Comparison of ENCODE assay signal across 8 mouse cellular contexts in the genomic region with DNA sequence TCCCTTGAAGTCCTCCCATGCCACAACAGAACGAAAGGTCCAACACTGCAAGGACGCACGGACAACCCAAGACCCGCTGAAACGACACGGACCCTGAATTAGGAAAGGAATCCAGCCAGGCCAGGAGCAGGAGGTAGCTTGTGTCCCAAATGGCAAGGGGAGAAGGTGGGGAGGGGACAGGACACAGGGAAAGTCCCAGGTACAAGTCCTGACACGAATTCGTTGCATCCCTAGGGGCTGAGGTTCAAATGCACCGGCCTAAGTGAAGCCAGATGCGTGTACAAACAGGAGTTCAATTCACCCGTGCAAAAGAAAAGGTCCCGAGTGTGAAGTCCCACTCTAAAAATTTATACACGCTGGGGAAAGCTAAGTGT. TPM values are rescaled to one million over a fixed set of nuclear protein-coding genes. Genes with fewer than 3 reads are reported as not detected.
DNase-seq lines count a peak whose midpoint lies in the region; ATAC-seq and TF ChIP-seq lines count a peak whose summit lies in the region.

No protein-coding gene starts in this region.

- H3K4me1 ChIP-seq in testis, adult 2 months (ENCODE audit: control insufficient read depth, insufficient read depth, low read length): peaks cover 22% of the 10 kb centered on the region
- peaks cover 7% of the 10 kb centered on the region; the same call in 1 of the 2 replicates for H3K4me1 ChIP-seq in limb, embryonic 14.5 days (ENCODE audit: control insufficient read depth, insufficient read depth, low read length)
- H3K4me1 ChIP-seq in stomach, embryonic 16.5 days (ENCODE audit: control insufficient read depth, insufficient read depth, low read length): peaks cover 12% of the 10 kb centered on the region

- H3K4me3 ChIP-seq in testis, adult 2 months (ENCODE audit: control insufficient read depth, low read depth, low read length): peak overlapping the region; percentile 83
- H3K4me3 ChIP-seq in limb, embryonic 14.5 days (replicated peaks; ENCODE audit: low read length): peak overlapping the region; percentile 92
- H3K4me3 ChIP-seq in stomach, embryonic 16.5 days (replicated peaks; ENCODE audit: low read length): peak overlapping the region; percentile 91

- no peaks in the 10 kb centered on the region for H3K36me3 ChIP-seq in testis, adult 2 months (ENCODE audit: control insufficient read depth, insufficient read depth, low read length)
- peaks cover 42% of the 10 kb centered on the region for H3K36me3 ChIP-seq in limb, embryonic 14.5 days (ENCODE audit: control insufficient read depth, insufficient read depth, low read length)
- H3K36me3 ChIP-seq in stomach, embryonic 16.5 days (ENCODE audit: control insufficient read depth, insufficient read depth, low read length): peaks cover 33% of the 10 kb centered on the region

- peak overlapping the region; percentile 9 for H3K27ac ChIP-seq in testis, adult 2 months (ENCODE audit: control insufficient read depth, insufficient read depth, low read depth, low read length)
- peak overlapping the region; percentile 98 for H3K27ac ChIP-seq in limb, embryonic 14.5 days (replicated peaks; ENCODE audit: low read depth, low read length)
- peak overlapping the region; percentile 99 for H3K27ac ChIP-seq in stomach, embryonic 16.5 days (ENCODE audit: low read length)

- peak overlapping the region; percentile 96 for H3K4me2 ChIP-seq in limb, embryonic 14.5 days (replicated peaks; ENCODE audit: low read depth, low read length, severe bottlenecking)
- H3K4me2 ChIP-seq in stomach, embryonic 16.5 days (ENCODE audit: low read depth, low read length): peak overlapping the region; percentile 99

- H3K9ac ChIP-seq in limb, embryonic 14.5 days (ENCODE audit: low read depth, low read length, severe bottlenecking): peak overlapping the region; percentile 90
- peak overlapping the region; percentile 93 for H3K9ac ChIP-seq in stomach, embryonic 16.5 days (ENCODE audit: low read length)

- peak; percentile 32 for DNase-seq in cerebellum, adult 8-10 months
- no peak for DNase-seq in cerebellum, postnatal 4 days (ENCODE audit: low spot score in 2 of 2)
- DNase-seq in testis, postnatal 10 days (ENCODE audit: low spot score): no peak
- no peak for DNase-seq in limb, embryonic 14.5 days (ENCODE audit: low spot score)
- no peak for DNase-seq in ovary, postnatal 36 days (ENCODE audit: low spot score)
- no peak for DNase-seq in cerebellum, postnatal 36 days

- TF ChIP-seq POLR2A in testis, adult 2 months (IDR thresholded peaks at IDR 0.05; ENCODE audit: control insufficient read depth, low read depth, low read length): no peak
- TF ChIP-seq POLR2A in limb, embryonic 14.5 days (IDR thresholded peaks at IDR 0.05; ENCODE audit: borderline replicate concordance, extremely low read depth, insufficient read depth, insufficient read length): no peak

- no peaks in the 10 kb centered on the region for H3K27me3 ChIP-seq in testis, adult 2 months (ENCODE audit: control insufficient read depth, insufficient read depth, low read length)
- no peaks in the 10 kb centered on the region for H3K27me3 ChIP-seq in limb, embryonic 14.5 days (ENCODE audit: control insufficient read depth, insufficient read depth, low read length)
- H3K27me3 ChIP-seq in stomach, embryonic 16.5 days (ENCODE audit: control insufficient read depth, insufficient read depth, low read length): no peaks in the 10 kb centered on the region

- no peak for TF ChIP-seq CTCF in testis, adult 2 months (IDR thresholded peaks at IDR 0.05; ENCODE audit: control insufficient read depth, insufficient read depth, insufficient replicate concordance, low read depth, low read length)

- H3K9me3 ChIP-seq in limb, embryonic 14.5 days (ENCODE audit: control insufficient read depth, low read length): no peaks in the 10 kb centered on the region
- no peaks in the 10 kb centered on the region for H3K9me3 ChIP-seq in stomach, embryonic 16.5 days (replicated peaks; ENCODE audit: control insufficient read depth, low read length)

- under 1% methylated on average over 13 of the region's 13 CpGs for WGBS in limb, embryonic 14.5 days
- 3% methylated on average over 13 of the region's 13 CpGs for WGBS in stomach, embryonic 16.5 days

- no peak for ATAC-seq in limb, embryonic 14.5 days (ENCODE audit: low FRiP score, low read depth)
- ATAC-seq in stomach, embryonic 16.5 days (ENCODE audit: insufficient read depth, low FRiP score): no peak

RNA-seq across cellular contexts. Expression of gene Prr12, which starts 1.1 kb away (rescaled TPM):
- 3.4 and 3.5 TPM in 2 replicates for polyA plus RNA-seq in testis, adult 2 months (2012; rRNA removed)
- polyA plus RNA-seq in limb, embryonic 14.5 days (2012; rRNA removed): 25.2 and 26.8 TPM in 2 replicates
- 16.0 and 19.6 TPM in 2 replicates for polyA plus RNA-seq in limb, embryonic 14.5 days (2014; fragmentation: Nextera tagmentation; extraction: Ambion mirVana)
- polyA plus RNA-seq in stomach, embryonic 16.5 days (2015; fragmentation: Nextera tagmentation; extraction: Ambion mirVana): 8.3 and 8.7 TPM in 2 replicates

RNA-seq across cellular contexts. Expression of gene Nosip, which starts 10.6 kb away (rescaled TPM):
- 115 and 123 TPM in 2 replicates for polyA plus RNA-seq in testis, adult 2 months (2012; rRNA removed)
- polyA plus RNA-seq in limb, embryonic 14.5 days (2012; rRNA removed): 82.7 and 86.8 TPM in 2 replicates
- polyA plus RNA-seq in limb, embryonic 14.5 days (2014; fragmentation: Nextera tagmentation; extraction: Ambion mirVana): 68.1 and 69.6 TPM in 2 replicates
- 55.7 TPM in 2 replicates for polyA plus RNA-seq in stomach, embryonic 16.5 days (2015; fragmentation: Nextera tagmentation; extraction: Ambion mirVana)

RNA-seq across cellular contexts. Expression of gene Prrg2, which starts 10.9 kb away (rescaled TPM):
- 27.3 and 27.9 TPM in 2 replicates for polyA plus RNA-seq in testis, adult 2 months (2012; rRNA removed)
- 50.4 and 54.1 TPM in 2 replicates for polyA plus RNA-seq in limb, embryonic 14.5 days (2012; rRNA removed)
- polyA plus RNA-seq in limb, embryonic 14.5 days (2014; fragmentation: Nextera tagmentation; extraction: Ambion mirVana): 18.6 and 21.4 TPM in 2 replicates
- 24.7 and 27.4 TPM in 2 replicates for polyA plus RNA-seq in stomach, embryonic 16.5 days (2015; fragmentation: Nextera tagmentation; extraction: Ambion mirVana)

RNA-seq across cellular contexts. Expression of gene Rras, which starts 33.8 kb away (rescaled TPM):
- 43.4 and 44.2 TPM in 2 replicates for polyA plus RNA-seq in testis, adult 2 months (2012; rRNA removed)
- polyA plus RNA-seq in limb, embryonic 14.5 days (2012; rRNA removed): 53.8 and 60.9 TPM in 2 replicates
- polyA plus RNA-seq in limb, embryonic 14.5 days (2014; fragmentation: Nextera tagmentation; extraction: Ambion mirVana): 42.8 and 43.7 TPM in 2 replicates
- polyA plus RNA-seq in stomach, embryonic 16.5 days (2015; fragmentation: Nextera tagmentation; extraction: Ambion mirVana): 63.6 and 68.0 TPM in 2 replicates

RNA-seq across cellular contexts. Expression of gene Scaf1, which starts 35.4 kb away (rescaled TPM):
- 25.1 and 27.4 TPM in 2 replicates for polyA plus RNA-seq in testis, adult 2 months (2012; rRNA removed)
- 114 and 135 TPM in 2 replicates for polyA plus RNA-seq in limb, embryonic 14.5 days (2012; rRNA removed)
- 50.7 and 58.3 TPM in 2 replicates for polyA plus RNA-seq in limb, embryonic 14.5 days (2014; fragmentation: Nextera tagmentation; extraction: Ambion mirVana)
- 22.9 and 24.5 TPM in 2 replicates for polyA plus RNA-seq in stomach, embryonic 16.5 days (2015; fragmentation: Nextera tagmentation; extraction: Ambion mirVana)

Comparison
In these comparisons a context has a peak if more than half of its experiments do, and no peak if none do; other contexts are left out.
1. H3K27ac ChIP-seq: peak in every context shown above with its lines; median percentile 99 in stomach, embryonic 16.5 days; 98 in limb, embryonic 14.5 days; 9 in testis, adult 2 months.